20 mouse cellular contexts compared by ENCODE assay signal in genomic region chr1:162853812-162854482, GRCm38 (mm10). TPM values are rescaled to one million over a fixed set of nuclear protein-coding genes. Genes with fewer than 3 reads are reported as not detected.
A peak's percentile ranks its signal among the peaks of the same experiment; 100 is the strongest.
DNase-seq lines count a peak whose midpoint lies in the region; ATAC-seq lines count a peak whose summit lies in the region.
"Had no signal": no experiment of that assay in that cellular context is flagged by ENCODE, and none has a peak within 500 bp of the region (broad histone marks: within the 10 kb centered on the region; RNA-seq: fewer than 3 reads in every experiment).

No protein-coding gene starts in this region.

- H3K27ac ChIP-seq in kidney, embryonic 15.5 days: no peak overlapping the region
- H3K27ac ChIP-seq in embryonic facial prominence, embryonic 14.5 days (replicated peaks; ENCODE audit: low read depth, low read length): 0 out of 2 replicates have a peak overlapping the region, but pooled peaks have one; percentile 6
- no peak overlapping the region for H3K27ac ChIP-seq in intestine, embryonic 16.5 days (ENCODE audit: low read length)
- no peak overlapping the region for H3K27ac ChIP-seq in liver, embryonic 15.5 days (replicated peaks)
- H3K27ac ChIP-seq: embryonic facial prominence, embryonic 12.5 days; forebrain, embryonic 10.5 days; kidney, postnatal 0 days had no signal

- no peak overlapping the region for H3K4me2 ChIP-seq in kidney, embryonic 15.5 days
- H3K4me2 ChIP-seq in embryonic facial prominence, embryonic 14.5 days (ENCODE audit: low read depth, low read length): no peak overlapping the region
- H3K4me2 ChIP-seq in intestine, embryonic 16.5 days (ENCODE audit: low read depth, low read length): no peak overlapping the region
- no peak overlapping the region for H3K4me2 ChIP-seq in liver, embryonic 15.5 days
- H3K4me2 ChIP-seq: embryonic facial prominence, embryonic 12.5 days had no signal

- no peaks in the 10 kb centered on the region for H3K27me3 ChIP-seq in kidney, embryonic 15.5 days
- no peaks in the 10 kb centered on the region for H3K27me3 ChIP-seq in embryonic facial prominence, embryonic 14.5 days (replicated peaks; ENCODE audit: control insufficient read depth, insufficient read depth, low read length)
- H3K27me3 ChIP-seq in intestine, embryonic 16.5 days (replicated peaks; ENCODE audit: control insufficient read depth, insufficient read depth, low read length): no peaks in the 10 kb centered on the region
- no peaks in the 10 kb centered on the region for H3K27me3 ChIP-seq in liver, embryonic 15.5 days
- H3K27me3 ChIP-seq: embryonic facial prominence, embryonic 12.5 days had no signal

- 68% methylated on average over 3 of the region's 3 CpGs for WGBS in kidney, embryonic 15.5 days
- 64% methylated on average over 3 of the region's 3 CpGs for WGBS in embryonic facial prominence, embryonic 14.5 days
- WGBS in intestine, embryonic 16.5 days: 58% methylated on average over 3 of the region's 3 CpGs
- WGBS in liver, embryonic 15.5 days (ENCODE audit: insufficient replicate concordance): 31% methylated on average over 3 of the region's 3 CpGs

- peak; percentile 48 to 76 for DNase-seq in kidney, adult 8-10 months
- no peak for DNase-seq in embryonic facial prominence, embryonic 14.5 days (ENCODE audit: low spot score)
- DNase-seq in thymus, postnatal 10 days (ENCODE audit: low spot score in 2 of 2): no peak
- DNase-seq: adrenal gland, postnatal 25 days; B cell, adult 2 months; cerebellum, adult 2 months; gastrocnemius, postnatal 10 days; retina, postnatal 1 day; right cerebral cortex, postnatal 4 days; thymus, adult 18-20 months had no signal

- ATAC-seq in kidney, embryonic 15.5 days (replicated peaks; ENCODE audit: low FRiP score): no peak
- ATAC-seq in embryonic facial prominence, embryonic 14.5 days (ENCODE audit: low read depth): no peak
- ATAC-seq in intestine, embryonic 16.5 days: peak; percentile 93
- ATAC-seq in liver, embryonic 15.5 days (ENCODE audit: insufficient read depth): peak; percentile 59
- no peak for ATAC-seq in frontal cortex, adult (ENCODE audit: low TSS enrichment)
- ATAC-seq: activated CD4-positive, CD25-positive, alpha-beta regulatory T cell, adult 4 months; midbrain, embryonic 16.5 days; Patski had no signal

- H3K9ac ChIP-seq in kidney, embryonic 15.5 days: no peak overlapping the region
- no peak overlapping the region for H3K9ac ChIP-seq in embryonic facial prominence, embryonic 14.5 days (ENCODE audit: low read depth, low read length)
- no peak overlapping the region for H3K9ac ChIP-seq in intestine, embryonic 16.5 days (ENCODE audit: low read depth, low read length)
- H3K9ac ChIP-seq in liver, embryonic 15.5 days: no peak overlapping the region
- H3K9ac ChIP-seq: embryonic facial prominence, embryonic 12.5 days had no signal

- no peaks in the 10 kb centered on the region for H3K36me3 ChIP-seq in kidney, embryonic 15.5 days
- no peaks in the 10 kb centered on the region for H3K36me3 ChIP-seq in embryonic facial prominence, embryonic 14.5 days (ENCODE audit: control insufficient read depth, insufficient read depth, low read length)
- H3K36me3 ChIP-seq in intestine, embryonic 16.5 days (ENCODE audit: control insufficient read depth, insufficient read depth, low read length): no peaks in the 10 kb centered on the region
- no peaks in the 10 kb centered on the region for H3K36me3 ChIP-seq in liver, embryonic 15.5 days (replicated peaks)
- H3K36me3 ChIP-seq: embryonic facial prominence, embryonic 12.5 days; forebrain, embryonic 10.5 days had no signal

- H3K4me1 ChIP-seq in kidney, embryonic 15.5 days: peaks cover 8% of the 10 kb centered on the region; the same call in 1 of the 2 replicates
- peaks cover 4% of the 10 kb centered on the region; the same call in 1 of the 2 replicates for H3K4me1 ChIP-seq in embryonic facial prominence, embryonic 14.5 days (ENCODE audit: control insufficient read depth, insufficient read depth, low read length)
- 0 out of 2 replicates have a peak, but pooled peaks cover 3% of the 10 kb centered on the region for H3K4me1 ChIP-seq in intestine, embryonic 16.5 days (ENCODE audit: control insufficient read depth, insufficient read depth, low read length)
- peaks cover 9% of the 10 kb centered on the region for H3K4me1 ChIP-seq in liver, embryonic 15.5 days (replicated peaks)

- H3K9me3 ChIP-seq in kidney, embryonic 15.5 days (replicated peaks): no peaks in the 10 kb centered on the region
- H3K9me3 ChIP-seq in embryonic facial prominence, embryonic 14.5 days (ENCODE audit: control insufficient read depth, low read length): no peaks in the 10 kb centered on the region
- no peaks in the 10 kb centered on the region for H3K9me3 ChIP-seq in intestine, embryonic 16.5 days (ENCODE audit: control insufficient read depth, low read length)
- H3K9me3 ChIP-seq in liver, embryonic 15.5 days (replicated peaks): no peaks in the 10 kb centered on the region
- H3K9me3 ChIP-seq: embryonic facial prominence, embryonic 12.5 days; forebrain, embryonic 10.5 days had no signal

- H3K4me3 ChIP-seq in kidney, embryonic 15.5 days (replicated peaks): no peak overlapping the region
- no peak overlapping the region for H3K4me3 ChIP-seq in embryonic facial prominence, embryonic 14.5 days (ENCODE audit: low read depth, low read length)
- no peak overlapping the region for H3K4me3 ChIP-seq in intestine, embryonic 16.5 days (ENCODE audit: low read length)
- H3K4me3 ChIP-seq in liver, embryonic 15.5 days (replicated peaks): no peak overlapping the region
- H3K4me3 ChIP-seq: embryonic facial prominence, embryonic 12.5 days; forebrain, embryonic 10.5 days had no signal

RNA-seq across cellular contexts. Expression of gene Fmo1, which starts 12.5 kb away (rescaled TPM):
- 41.5 and 42.2 TPM in 2 replicates for polyA plus RNA-seq in kidney, embryonic 15.5 days (2015; fragmentation: Nextera tagmentation; extraction: Ambion mirVana)
- polyA plus RNA-seq in embryonic facial prominence, embryonic 14.5 days (2014; fragmentation: Nextera tagmentation; extraction: Ambion mirVana): 62.1 and 79.1 TPM in 2 replicates
- 12.8 and 14.6 TPM in 2 replicates for polyA plus RNA-seq in intestine, embryonic 16.5 days (2015; fragmentation: Nextera tagmentation; extraction: Ambion mirVana)
- polyA plus RNA-seq in liver, embryonic 15.5 days (2015; fragmentation: Nextera tagmentation; extraction: Ambion mirVana): 29.4 and 34.5 TPM in 2 replicates

RNA-seq across cellular contexts. Expression of gene Fmo4, which starts 40.2 kb away (rescaled TPM):
- polyA plus RNA-seq in kidney, embryonic 15.5 days (2015; fragmentation: Nextera tagmentation; extraction: Ambion mirVana): 0.91 and 1.5 TPM in 2 replicates
- polyA plus RNA-seq in embryonic facial prominence, embryonic 14.5 days (2014; fragmentation: Nextera tagmentation; extraction: Ambion mirVana): 0.21 and 0.60 TPM in 2 replicates
- polyA plus RNA-seq in intestine, embryonic 16.5 days (2015; fragmentation: Nextera tagmentation; extraction: Ambion mirVana): 11.7 and 13.0 TPM in 2 replicates
- 3.3 and 4.1 TPM in 2 replicates for polyA plus RNA-seq in liver, embryonic 15.5 days (2015; fragmentation: Nextera tagmentation; extraction: Ambion mirVana)
- polyA plus RNA-seq: activated CD4-positive, CD25-positive, alpha-beta regulatory T cell, adult 4 months had no signal

RNA-seq across cellular contexts. Expression of gene Fmo2, which starts 44.6 kb away (rescaled TPM):
- polyA plus RNA-seq in kidney, embryonic 15.5 days (2015; fragmentation: Nextera tagmentation; extraction: Ambion mirVana): 4.9 and 8.0 TPM in 2 replicates
- 3.5 and 5.2 TPM in 2 replicates for polyA plus RNA-seq in embryonic facial prominence, embryonic 14.5 days (2014; fragmentation: Nextera tagmentation; extraction: Ambion mirVana)
- polyA plus RNA-seq in intestine, embryonic 16.5 days (2015; fragmentation: Nextera tagmentation; extraction: Ambion mirVana): 2.1 and 3.4 TPM in 2 replicates
- 0.13 and 0.14 TPM in 2 replicates for polyA plus RNA-seq in liver, embryonic 15.5 days (2015; fragmentation: Nextera tagmentation; extraction: Ambion mirVana)
- polyA plus RNA-seq: activated CD4-positive, CD25-positive, alpha-beta regulatory T cell, adult 4 months; forebrain, embryonic 10.5 days had no signal

Comparison
In these comparisons a context has a peak if more than half of its experiments do, and no peak if none do; other contexts are left out.
1. DNase-seq: peak in kidney, adult 8-10 months (2 of 2); none in embryonic facial prominence, embryonic 14.5 days (single experiment) and thymus, postnatal 10 days (0 of 2).
2. ATAC-seq: peak in intestine, embryonic 16.5 days (single experiment) and liver, embryonic 15.5 days (single experiment); none in kidney, embryonic 15.5 days (single experiment), embryonic facial prominence, embryonic 14.5 days (single experiment) and frontal cortex, adult (single experiment).